Mouse (Mus musculus) heart, postnatal 0 days (tissue): Measurements from ENCODE around the gene Socs7.

Experiments
- CTCF ChIP-seq: IDR thresholded peaks from 2 replicates; pipeline ENCODE4 v1.5.1; 2016; ENCODE audit warnings: antibody characterized with exemption, control low read depth, low read depth
- EP300 ChIP-seq: IDR thresholded peaks from 2 replicates; pipeline ENCODE4 v1.6.1; 2016; ENCODE audit warnings: antibody characterized with exemption, low read depth

GRCm38 (mm10) chr11:97333896-97334295, 28.5 kb upstream of the Socs7 start:
- TF ChIP-seq EP300 (no peak), CTCF (no peak)
